11 mouse cellular contexts compared by ENCODE assay signal in the genomic region with DNA sequence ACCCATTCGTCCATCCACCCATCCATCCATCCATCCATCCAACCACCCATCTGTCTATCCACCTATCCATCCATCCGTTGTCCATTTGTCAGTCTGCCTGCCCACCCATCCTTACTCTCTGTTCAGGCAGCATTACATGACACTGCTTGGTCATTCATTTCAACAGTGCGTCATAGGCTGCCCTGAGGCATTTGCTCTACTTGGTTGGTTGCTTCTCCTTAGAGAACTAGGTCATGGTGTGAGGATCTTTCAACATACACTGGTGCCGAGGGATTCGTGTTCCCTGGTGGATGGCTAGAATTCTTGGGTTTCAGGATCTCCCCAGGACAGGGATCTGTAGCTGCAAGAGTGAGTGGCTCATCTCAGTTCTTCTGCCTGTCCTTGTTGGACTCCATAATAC.
DNase-seq lines count a peak whose midpoint lies in the region; ATAC-seq and TF ChIP-seq lines count a peak whose summit lies in the region.
"Had no signal": no experiment of that assay in that cellular context is flagged by ENCODE, and none has a peak within 500 bp of the region (broad histone marks: within the 10 kb centered on the region; RNA-seq: fewer than 3 reads in every experiment).

No protein-coding gene starts in this region.

- H3K4me1 ChIP-seq in heart, embryonic 16.5 days (ENCODE audit: control insufficient read depth, insufficient read depth, low read length): peaks cover 65% of the 10 kb centered on the region
- H3K4me1 ChIP-seq in forebrain, embryonic 12.5 days: peaks cover 97% of the 10 kb centered on the region
- H3K4me1 ChIP-seq in limb, embryonic 14.5 days (ENCODE audit: control insufficient read depth, insufficient read depth, low read length): peaks cover 54% of the 10 kb centered on the region

- no peak for DNase-seq in heart, postnatal 14 days
- peak; percentile 82 for DNase-seq in adipocyte (ENCODE audit: low spot score)
- DNase-seq in limb, embryonic 14.5 days (ENCODE audit: low spot score): no peak
- no peak for DNase-seq in gastrocnemius, adult 8-10 months (ENCODE audit: low spot score in 2 of 2)
- DNase-seq in kidney, adult 8-10 months: no peak
- DNase-seq: lung, postnatal 10 days; thymus, postnatal 14 days had no signal

- H3K27ac ChIP-seq in heart, embryonic 16.5 days (ENCODE audit: low read length): peak overlapping the region; percentile 60; the same call in 1 of the 2 replicates
- H3K27ac ChIP-seq in forebrain, embryonic 12.5 days: peak overlapping the region; percentile 95
- H3K27ac ChIP-seq in limb, embryonic 14.5 days (replicated peaks; ENCODE audit: low read depth, low read length): 0 out of 2 replicates have a peak overlapping the region, but pooled peaks have one; percentile 1

- 83% methylated on average over 5 of the region's 5 CpGs for WGBS in heart, embryonic 16.5 days
- 88% methylated on average over 5 of the region's 5 CpGs for WGBS in forebrain, embryonic 12.5 days
- WGBS in limb, embryonic 14.5 days: 77% methylated on average over 5 of the region's 5 CpGs

- no peaks in the 10 kb centered on the region for H3K27me3 ChIP-seq in heart, embryonic 16.5 days (ENCODE audit: control insufficient read depth, insufficient read depth, low read length)
- H3K27me3 ChIP-seq in forebrain, embryonic 12.5 days: peaks cover 2% of the 10 kb centered on the region; the same call in 1 of the 2 replicates
- H3K27me3 ChIP-seq in limb, embryonic 14.5 days (ENCODE audit: control insufficient read depth, insufficient read depth, low read length): no peaks in the 10 kb centered on the region
- H3K27me3 ChIP-seq: neural tube, embryonic 12.5 days had no signal

- intact Hi-C loops in heart, postnatal 14 days (cut with DNase I): no loop called here

- no peak for ATAC-seq in heart, embryonic 16.5 days (replicated peaks; ENCODE audit: extremely low read depth, insufficient read depth, low FRiP score)
- ATAC-seq in forebrain, embryonic 12.5 days (ENCODE audit: low FRiP score): no peak
- no peak for ATAC-seq in limb, embryonic 14.5 days (ENCODE audit: low FRiP score, low read depth)
- ATAC-seq in granulocyte monocyte progenitor cell, adult 5-6 weeks (replicated peaks; ENCODE audit: poor library complexity, severe bottlenecking): no peak

- no peak overlapping the region for H3K4me2 ChIP-seq in heart, embryonic 16.5 days (ENCODE audit: low read depth, low read length)
- H3K4me2 ChIP-seq in forebrain, embryonic 12.5 days: no peak overlapping the region
- H3K4me2 ChIP-seq in limb, embryonic 14.5 days (replicated peaks; ENCODE audit: low read depth, low read length, severe bottlenecking): no peak overlapping the region

- H3K36me3 ChIP-seq in heart, embryonic 16.5 days (ENCODE audit: control insufficient read depth, insufficient read depth): no peaks in the 10 kb centered on the region
- H3K36me3 ChIP-seq in forebrain, embryonic 12.5 days (replicated peaks): no peaks in the 10 kb centered on the region
- peaks cover 2% of the 10 kb centered on the region; the same call in 1 of the 2 replicates for H3K36me3 ChIP-seq in limb, embryonic 14.5 days (ENCODE audit: control insufficient read depth, insufficient read depth, low read length)
- H3K36me3 ChIP-seq: neural tube, embryonic 12.5 days had no signal

- no peak overlapping the region for H3K4me3 ChIP-seq in heart, embryonic 16.5 days (ENCODE audit: low read length)
- no peak overlapping the region for H3K4me3 ChIP-seq in forebrain, embryonic 12.5 days (replicated peaks)
- H3K4me3 ChIP-seq in limb, embryonic 14.5 days (replicated peaks; ENCODE audit: low read length): no peak overlapping the region
- H3K4me3 ChIP-seq: neural tube, embryonic 12.5 days had no signal

- TF ChIP-seq POLR2A in limb, embryonic 14.5 days (IDR thresholded peaks at IDR 0.05; ENCODE audit: borderline replicate concordance, extremely low read depth, insufficient read depth, insufficient read length): no peak

- no peak overlapping the region for H3K9ac ChIP-seq in heart, embryonic 16.5 days (ENCODE audit: low read length)
- H3K9ac ChIP-seq in forebrain, embryonic 12.5 days: no peak overlapping the region
- no peak overlapping the region for H3K9ac ChIP-seq in limb, embryonic 14.5 days (ENCODE audit: low read depth, low read length, severe bottlenecking)

- H3K9me3 ChIP-seq in heart, embryonic 16.5 days (replicated peaks; ENCODE audit: control insufficient read depth, low read length): no peaks in the 10 kb centered on the region
- no peaks in the 10 kb centered on the region for H3K9me3 ChIP-seq in forebrain, embryonic 12.5 days
- no peaks in the 10 kb centered on the region for H3K9me3 ChIP-seq in limb, embryonic 14.5 days (ENCODE audit: control insufficient read depth, low read length)
- H3K9me3 ChIP-seq: neural tube, embryonic 12.5 days had no signal

Comparison
In these comparisons a context has a peak if more than half of its experiments do, and no peak if none do; other contexts are left out.
1. H3K27ac ChIP-seq: peak in every context shown above with its lines; median percentile 95 in forebrain, embryonic 12.5 days; 60 in heart, embryonic 16.5 days; 1 in limb, embryonic 14.5 days.